Mouse (Mus musculus): ENCODE data around the gene Cpsf2. TPM values are rescaled to one million over a fixed set of nuclear protein-coding genes. Genes with fewer than 3 reads are reported as not detected.

Cpsf2 gene
- polyA plus RNA-seq, 1 experiment from 2014 or later: 24.2 TPM

GRCm38 (mm10) chr12:102034934-102035333 lies 59.1 kb downstream of the Cpsf2 start:
- Histone ChIP-seq H3K9ac (no peak overlapping the region), H3K27me3 (no peaks in the 10 kb centered on the region), H3K36me3 (no peaks in the 10 kb centered on the region), H3K4me2 (no peak overlapping the region), H3K4me1 (no peaks in the 10 kb centered on the region), H3K9me3 (no peaks in the 10 kb centered on the region), H3K4me3 (no peak overlapping the region), H3K27ac (no peak overlapping the region)
- WGBS: 86% methylated on average over 4 of the region's 4 CpGs
- ATAC-seq (ENCODE audit: insufficient number of reproducible peaks, low FRiP score, low TSS enrichment, low read depth): no peak

GRCm38 (mm10) chr12:102039861-102040260 lies 64.1 kb downstream of the Cpsf2 start:
- H3K27ac ChIP-seq: no peak overlapping the region
- no peaks in the 10 kb centered on the region for H3K36me3 ChIP-seq
- 88% methylated on average over 2 of the region's 2 CpGs for WGBS
- no peaks in the 10 kb centered on the region for H3K27me3 ChIP-seq
- H3K9ac ChIP-seq: no peak overlapping the region
- H3K9me3 ChIP-seq: no peaks in the 10 kb centered on the region
- no peak for ATAC-seq (ENCODE audit: insufficient number of reproducible peaks, low FRiP score, low TSS enrichment, low read depth)
- no peaks in the 10 kb centered on the region; the same call in 1 of the 2 replicates for H3K4me1 ChIP-seq
- H3K4me3 ChIP-seq: no peak overlapping the region
- H3K4me2 ChIP-seq: no peak overlapping the region

- no peak overlapping the region for H3K9ac ChIP-seq
- WGBS: 37% methylated on average over 2 of the region's 2 CpGs
These were observed 65.9 kb downstream of the Cpsf2 start for GRCm38 (mm10) chr12:102041699-102042098.

GRCm38 (mm10) chr12:102042247-102042646 lies 66.5 kb downstream of the Cpsf2 start:
- Histone ChIP-seq H3K9ac (no peak overlapping the region), H3K9me3 (no peaks in the 10 kb centered on the region), H3K4me3 (no peak overlapping the region), H3K27ac (no peak overlapping the region), H3K4me2 (no peak overlapping the region), H3K27me3 (no peaks in the 10 kb centered on the region), H3K36me3 (no peaks in the 10 kb centered on the region), H3K4me1 (no peaks in the 10 kb centered on the region; the same call in 1 of the 2 replicates)
- no peak for ATAC-seq (ENCODE audit: insufficient number of reproducible peaks, low FRiP score, low TSS enrichment, low read depth)
- WGBS: 53% methylated on average over 7 of the region's 7 CpGs

More at GRCm38 (mm10) chr12:102041699-102042098, 65.9 kb downstream of the Cpsf2 start:
- no peaks in the 10 kb centered on the region for H3K9me3 ChIP-seq
- no peaks in the 10 kb centered on the region for H3K36me3 ChIP-seq
- no peak overlapping the region for H3K4me3 ChIP-seq
- no peaks in the 10 kb centered on the region; the same call in 1 of the 2 replicates for H3K4me1 ChIP-seq
- no peak overlapping the region for H3K27ac ChIP-seq
- H3K4me2 ChIP-seq: no peak overlapping the region
- H3K27me3 ChIP-seq: no peaks in the 10 kb centered on the region
- ATAC-seq (ENCODE audit: insufficient number of reproducible peaks, low FRiP score, low TSS enrichment, low read depth): no peak

- no peaks in the 10 kb centered on the region for H3K36me3 ChIP-seq
- H3K27ac ChIP-seq: no peak overlapping the region
- no peak for ATAC-seq (ENCODE audit: insufficient number of reproducible peaks, low FRiP score, low TSS enrichment, low read depth)
- H3K4me2 ChIP-seq: no peak overlapping the region
- WGBS: 77% methylated on average over 5 of the region's 5 CpGs
- no peak overlapping the region for H3K9ac ChIP-seq
- H3K4me1 ChIP-seq: no peaks in the 10 kb centered on the region; the same call in 1 of the 2 replicates
- no peak overlapping the region for H3K4me3 ChIP-seq
- H3K9me3 ChIP-seq: no peaks in the 10 kb centered on the region
- H3K27me3 ChIP-seq: no peaks in the 10 kb centered on the region
These were observed 68.1 kb downstream of the Cpsf2 start for GRCm38 (mm10) chr12:102043840-102044239.

GRCm38 (mm10) chr12:102054155-102054554 lies 78.4 kb downstream of the Cpsf2 start:
- Histone ChIP-seq H3K36me3 (no peaks in the 10 kb centered on the region), H3K9me3 (no peaks in the 10 kb centered on the region), H3K4me1 (no peaks in the 10 kb centered on the region), H3K4me2 (no peak overlapping the region), H3K4me3 (no peak overlapping the region), H3K27me3 (no peaks in the 10 kb centered on the region), H3K27ac (no peak overlapping the region), H3K9ac (no peak overlapping the region)
- 78% methylated on average over 4 of the region's 4 CpGs for WGBS
- ATAC-seq (ENCODE audit: insufficient number of reproducible peaks, low FRiP score, low TSS enrichment, low read depth): no peak

- Histone ChIP-seq H3K9ac (no peak overlapping the region), H3K27ac (no peak overlapping the region), H3K4me3 (no peak overlapping the region), H3K4me2 (no peak overlapping the region), H3K27me3 (no peaks in the 10 kb centered on the region), H3K36me3 (no peaks in the 10 kb centered on the region), H3K4me1 (0 out of 2 replicates have a peak, but pooled peaks cover under 1% of the 10 kb centered on the region), H3K9me3 (no peaks in the 10 kb centered on the region)
- 92% methylated on average over 10 of the region's 10 CpGs for WGBS
- ATAC-seq (ENCODE audit: insufficient number of reproducible peaks, low FRiP score, low TSS enrichment, low read depth): no peak
These were observed 80.0 kb downstream of the Cpsf2 start for GRCm38 (mm10) chr12:102055758-102056157.

Other genes with a start within 250 kb of the Cpsf2 start
- gene Fbln5, start 156.9 kb upstream of the Cpsf2 start, polyA plus RNA-seq (2015; fragmentation: Nextera tagmentation; extraction: Ambion mirVana): 220 and 222 TPM in 2 replicates
- 32.5 and 37.7 TPM in 2 replicates for gene Trip11, start 62.7 kb upstream of the Cpsf2 start, polyA plus RNA-seq (2015; fragmentation: Nextera tagmentation; extraction: Ambion mirVana)
- gene Atxn3, start 17.7 kb upstream of the Cpsf2 start, polyA plus RNA-seq (2015; fragmentation: Nextera tagmentation; extraction: Ambion mirVana): 12.7 and 16.0 TPM in 2 replicates
- gene Slc24a4, start 152.7 kb downstream of the Cpsf2 start, polyA plus RNA-seq (2015; fragmentation: Nextera tagmentation; extraction: Ambion mirVana): 0.96 and 1.2 TPM in 2 replicates

Measured in limb, embryonic 15.5 days (tissue).